In genomic region chr3:108510156-108510555, GRCm38 (mm10) we compare ENCODE assay signal across 24 mouse cellular contexts. TPM values are rescaled to one million over a fixed set of nuclear protein-coding genes. Genes with fewer than 3 reads are reported as not detected.
DNase-seq lines count a peak whose midpoint lies in the region; ATAC-seq lines count a peak whose summit lies in the region.
"Had no signal": no experiment of that assay in that cellular context is flagged by ENCODE, and none has a peak within 500 bp of the region (broad histone marks: within the 10 kb centered on the region; RNA-seq: fewer than 3 reads in every experiment).

No protein-coding gene starts in this region.

- no peak for DNase-seq in hindbrain, embryonic 11.5 days (ENCODE audit: low spot score)
- DNase-seq in neural tube, embryonic 10.5 days (ENCODE audit: extremely low spot score, low spot score), result no peak
- DNase-seq in cerebellum, postnatal 10 days, result no peak
- DNase-seq: adrenal gland, adult 2 months; B cell, adult 2 months; cerebellum, adult 11-12 months; cerebellum, postnatal 25 days; heart, postnatal 36 days; kidney, adult 8-10 months; kidney, postnatal 25 days; liver, postnatal 0 days; thymus, postnatal 14 days had no signal

- no peak overlapping the region for H3K4me3 ChIP-seq in hindbrain, embryonic 11.5 days (ENCODE audit: low read depth, low read length)
- no peak overlapping the region for H3K4me3 ChIP-seq in hindbrain, embryonic 16.5 days (ENCODE audit: low read length)
- no peak overlapping the region for H3K4me3 ChIP-seq in neural tube, embryonic 12.5 days
- no peak overlapping the region for H3K4me3 ChIP-seq in hindbrain, embryonic 12.5 days
- H3K4me3 ChIP-seq in kidney, embryonic 14.5 days (ENCODE audit: low read length), result no peak overlapping the region
- H3K4me3 ChIP-seq: embryonic facial prominence, embryonic 13.5 days; heart, embryonic 15.5 days; layer of hippocampus, adult 2 months; limb, embryonic 12.5 days had no signal

- no peak overlapping the region for H3K27ac ChIP-seq in hindbrain, embryonic 11.5 days (ENCODE audit: low read depth, low read length)
- no peak overlapping the region for H3K27ac ChIP-seq in hindbrain, embryonic 16.5 days (ENCODE audit: low read depth, low read length)
- no peak overlapping the region for H3K27ac ChIP-seq in neural tube, embryonic 12.5 days
- H3K27ac ChIP-seq in hindbrain, embryonic 12.5 days, result no peak overlapping the region
- H3K27ac ChIP-seq in kidney, embryonic 14.5 days (ENCODE audit: low read depth, low read length), result no peak overlapping the region
- H3K27ac ChIP-seq: embryonic facial prominence, embryonic 13.5 days; heart, embryonic 15.5 days; layer of hippocampus, adult 2 months; macrophage had no signal

- no peak overlapping the region for H3K9ac ChIP-seq in hindbrain, embryonic 11.5 days (ENCODE audit: low read depth, low read length)
- H3K9ac ChIP-seq in hindbrain, embryonic 16.5 days (ENCODE audit: low read depth, low read length), result no peak overlapping the region
- 0 out of 2 replicates have a peak overlapping the region, but pooled peaks have one; percentile 13 for H3K9ac ChIP-seq in neural tube, embryonic 12.5 days
- no peak overlapping the region for H3K9ac ChIP-seq in hindbrain, embryonic 12.5 days
- no peak overlapping the region for H3K9ac ChIP-seq in kidney, embryonic 14.5 days (ENCODE audit: low read depth, low read length)
- H3K9ac ChIP-seq: embryonic facial prominence, embryonic 13.5 days; heart, embryonic 15.5 days; limb, embryonic 12.5 days; liver, postnatal 0 days had no signal

- no peak overlapping the region for H3K4me2 ChIP-seq in hindbrain, embryonic 11.5 days (replicated peaks; ENCODE audit: low read depth, low read length)
- H3K4me2 ChIP-seq in hindbrain, embryonic 16.5 days (ENCODE audit: low read length), result no peak overlapping the region
- H3K4me2 ChIP-seq in neural tube, embryonic 12.5 days (replicated peaks), result no peak overlapping the region
- no peak overlapping the region for H3K4me2 ChIP-seq in hindbrain, embryonic 12.5 days (replicated peaks)
- H3K4me2 ChIP-seq in kidney, embryonic 14.5 days (replicated peaks; ENCODE audit: low read depth, low read length), result no peak overlapping the region
- H3K4me2 ChIP-seq: embryonic facial prominence, embryonic 13.5 days; heart, embryonic 15.5 days; liver, embryonic 11.5 days had no signal

- ATAC-seq in hindbrain, embryonic 11.5 days (ENCODE audit: low FRiP score), result peak; percentile 45; the same call in 1 of the 2 replicates
- no peak for ATAC-seq in hindbrain, embryonic 16.5 days
- ATAC-seq in neural tube, embryonic 12.5 days (ENCODE audit: low FRiP score, low read depth), result peak; percentile 43; the same call in 1 of the 2 replicates
- ATAC-seq in hindbrain, embryonic 12.5 days (ENCODE audit: low FRiP score), result peak; percentile 46; the same call in 1 of the 2 replicates
- ATAC-seq in kidney, embryonic 14.5 days (ENCODE audit: low FRiP score, low TSS enrichment), result no peak
- ATAC-seq: inflammation-experienced regulatory T-cells, adult 6 months; liver, postnatal 0 days; lung, postnatal 0 days had no signal

- no peaks in the 10 kb centered on the region for H3K9me3 ChIP-seq in hindbrain, embryonic 11.5 days (ENCODE audit: control insufficient read depth, low read length)
- H3K9me3 ChIP-seq in hindbrain, embryonic 16.5 days (ENCODE audit: control insufficient read depth, low read length), result no peaks in the 10 kb centered on the region
- no peaks in the 10 kb centered on the region for H3K9me3 ChIP-seq in neural tube, embryonic 12.5 days
- no peaks in the 10 kb centered on the region for H3K9me3 ChIP-seq in hindbrain, embryonic 12.5 days (replicated peaks)
- H3K9me3 ChIP-seq in kidney, embryonic 14.5 days (ENCODE audit: control insufficient read depth, low read length), result no peaks in the 10 kb centered on the region
- H3K9me3 ChIP-seq: embryonic facial prominence, embryonic 13.5 days; heart, embryonic 15.5 days; limb, embryonic 12.5 days had no signal

- H3K27me3 ChIP-seq in hindbrain, embryonic 11.5 days (ENCODE audit: control insufficient read depth, insufficient read depth, low read length), result no peaks in the 10 kb centered on the region
- H3K27me3 ChIP-seq in hindbrain, embryonic 16.5 days (replicated peaks; ENCODE audit: control insufficient read depth, insufficient read depth, low read length), result no peaks in the 10 kb centered on the region
- no peaks in the 10 kb centered on the region for H3K27me3 ChIP-seq in neural tube, embryonic 12.5 days (replicated peaks)
- no peaks in the 10 kb centered on the region for H3K27me3 ChIP-seq in hindbrain, embryonic 12.5 days
- no peaks in the 10 kb centered on the region for H3K27me3 ChIP-seq in kidney, embryonic 14.5 days (ENCODE audit: control insufficient read depth, insufficient read depth, low read length)
- H3K27me3 ChIP-seq: embryonic facial prominence, embryonic 13.5 days; heart, embryonic 15.5 days; limb, embryonic 12.5 days had no signal

- 33% methylated on average over 1 of the region's 2 CpGs for WGBS in hindbrain, embryonic 11.5 days
- WGBS in hindbrain, embryonic 16.5 days, result 68% methylated on average over 2 of the region's 2 CpGs
- 29% methylated on average over 2 of the region's 2 CpGs for whole genome bisulfite sequencing in neural tube, embryonic 12.5 days
- 30% methylated on average over 2 of the region's 2 CpGs for WGBS in hindbrain, embryonic 12.5 days
- 67% methylated on average over 1 of the region's 2 CpGs for WGBS in kidney, embryonic 14.5 days

- H3K36me3 ChIP-seq in hindbrain, embryonic 11.5 days (ENCODE audit: control insufficient read depth, insufficient read depth, low read length), result no peaks in the 10 kb centered on the region
- H3K36me3 ChIP-seq in hindbrain, embryonic 16.5 days (ENCODE audit: control insufficient read depth, insufficient read depth, low read length), result no peaks in the 10 kb centered on the region
- no peaks in the 10 kb centered on the region for H3K36me3 ChIP-seq in neural tube, embryonic 12.5 days
- no peaks in the 10 kb centered on the region for H3K36me3 ChIP-seq in hindbrain, embryonic 12.5 days
- no peaks in the 10 kb centered on the region for H3K36me3 ChIP-seq in kidney, embryonic 14.5 days (ENCODE audit: control insufficient read depth, insufficient read depth, low read length)
- H3K36me3 ChIP-seq: embryonic facial prominence, embryonic 13.5 days; heart, embryonic 15.5 days; limb, embryonic 12.5 days had no signal

- H3K4me1 ChIP-seq in hindbrain, embryonic 11.5 days (replicated peaks; ENCODE audit: control insufficient read depth, insufficient read depth, low read length), result no peaks in the 10 kb centered on the region
- H3K4me1 ChIP-seq in hindbrain, embryonic 16.5 days (ENCODE audit: control insufficient read depth, insufficient read depth, low read depth, low read length), result peaks cover 11% of the 10 kb centered on the region
- peaks cover 16% of the 10 kb centered on the region for H3K4me1 ChIP-seq in neural tube, embryonic 12.5 days
- H3K4me1 ChIP-seq in hindbrain, embryonic 12.5 days, result peaks cover 14% of the 10 kb centered on the region
- H3K4me1 ChIP-seq in kidney, embryonic 14.5 days (ENCODE audit: control insufficient read depth, insufficient read depth, low read length), result peaks cover 3% of the 10 kb centered on the region; the same call in 1 of the 2 replicates
- H3K4me1 ChIP-seq: heart, embryonic 15.5 days had no signal

RNA-seq across cellular contexts. Expression of gene 1700013F07Rik, which starts 23.8 kb away (rescaled TPM):
- polyA plus RNA-seq in hindbrain, embryonic 11.5 days (2014; fragmentation: Nextera tagmentation; extraction: Ambion mirVana), result 0.68 and 1.6 TPM in 2 replicates
- 1.9 and 2.7 TPM in 2 replicates for polyA plus RNA-seq in hindbrain, embryonic 16.5 days (2015; fragmentation: Nextera tagmentation; extraction: Ambion mirVana)
- polyA plus RNA-seq in neural tube, embryonic 12.5 days (2016; fragmentation: Nextera tagmentation; extraction: Ambion mirVana), result 0.32 TPM in 1 of 2 replicates, not detected in the other
- 1.2 and 2.2 TPM in 2 replicates for polyA plus RNA-seq in hindbrain, embryonic 12.5 days (2016; fragmentation: Nextera tagmentation; extraction: Ambion mirVana)
- polyA plus RNA-seq in kidney, embryonic 14.5 days (2014; fragmentation: Nextera tagmentation; extraction: Ambion mirVana), result not detected in 2 replicates
- polyA plus RNA-seq: adrenal gland, adult 2 months; embryonic facial prominence, embryonic 13.5 days; inflammation-experienced regulatory T-cells, adult 6 months; limb, embryonic 12.5 days; liver, embryonic 11.5 days; liver, postnatal 0 days; macrophage had no signal

RNA-seq across cellular contexts. Expression of gene 5330417C22Rik, which starts 26.2 kb away (rescaled TPM):
- polyA plus RNA-seq in hindbrain, embryonic 11.5 days (2014; fragmentation: Nextera tagmentation; extraction: Ambion mirVana), result 3.0 and 3.5 TPM in 2 replicates
- 16.0 and 18.5 TPM in 2 replicates for polyA plus RNA-seq in hindbrain, embryonic 16.5 days (2015; fragmentation: Nextera tagmentation; extraction: Ambion mirVana)
- 4.6 TPM in 2 replicates for polyA plus RNA-seq in neural tube, embryonic 12.5 days (2016; fragmentation: Nextera tagmentation; extraction: Ambion mirVana)
- polyA plus RNA-seq in hindbrain, embryonic 12.5 days (2016; fragmentation: Nextera tagmentation; extraction: Ambion mirVana), result 3.1 and 5.9 TPM in 2 replicates
- polyA plus RNA-seq in kidney, embryonic 14.5 days (2014; fragmentation: Nextera tagmentation; extraction: Ambion mirVana), result 0.59 and 2.0 TPM in 2 replicates
- polyA plus RNA-seq: macrophage had no signal

RNA-seq across cellular contexts. Expression of gene Tmem167b, which starts 52.1 kb away (rescaled TPM):
- 54.0 and 57.4 TPM in 2 replicates for polyA plus RNA-seq in hindbrain, embryonic 11.5 days (2014; fragmentation: Nextera tagmentation; extraction: Ambion mirVana)
- polyA plus RNA-seq in hindbrain, embryonic 16.5 days (2015; fragmentation: Nextera tagmentation; extraction: Ambion mirVana), result 51.0 and 54.3 TPM in 2 replicates
- polyA plus RNA-seq in neural tube, embryonic 12.5 days (2016; fragmentation: Nextera tagmentation; extraction: Ambion mirVana), result 55.3 and 56.7 TPM in 2 replicates
- polyA plus RNA-seq in hindbrain, embryonic 12.5 days (2016; fragmentation: Nextera tagmentation; extraction: Ambion mirVana), result 60.3 and 66.8 TPM in 2 replicates
- polyA plus RNA-seq in kidney, embryonic 14.5 days (2014; fragmentation: Nextera tagmentation; extraction: Ambion mirVana), result 20.4 and 32.7 TPM in 2 replicates

Comparison
In these comparisons a context has a peak if more than half of its experiments do, and no peak if none do; other contexts are left out.
1. ATAC-seq: peak in hindbrain, embryonic 11.5 days (single experiment), neural tube, embryonic 12.5 days (single experiment) and hindbrain, embryonic 12.5 days (single experiment); none in hindbrain, embryonic 16.5 days (single experiment) and kidney, embryonic 14.5 days (single experiment).